Mouse (Mus musculus) cerebellum, adult 2 months (tissue): Measurements from ENCODE around the gene Trp53bp2.

ENCODE experiments used
- CTCF ChIP-seq: fragments of 200-500 bp; IDR thresholded peaks from 2 replicates; pipeline ENCODE4 v1.5.1; 2011; ENCODE audit warnings: low read depth, mild to moderate bottlenecking, control low read depth, low read length, moderate library complexity, borderline replicate concordance; ENCODE audit not compliant: insufficient read depth
- POLR2A ChIP-seq: fragments of 200-500 bp; IDR thresholded peaks from 2 replicates; pipeline ENCODE4 v1.6.1; 2011; ENCODE audit warnings: low read length, control low read depth, borderline replicate concordance; ENCODE audit not compliant: insufficient read depth

DNA sequence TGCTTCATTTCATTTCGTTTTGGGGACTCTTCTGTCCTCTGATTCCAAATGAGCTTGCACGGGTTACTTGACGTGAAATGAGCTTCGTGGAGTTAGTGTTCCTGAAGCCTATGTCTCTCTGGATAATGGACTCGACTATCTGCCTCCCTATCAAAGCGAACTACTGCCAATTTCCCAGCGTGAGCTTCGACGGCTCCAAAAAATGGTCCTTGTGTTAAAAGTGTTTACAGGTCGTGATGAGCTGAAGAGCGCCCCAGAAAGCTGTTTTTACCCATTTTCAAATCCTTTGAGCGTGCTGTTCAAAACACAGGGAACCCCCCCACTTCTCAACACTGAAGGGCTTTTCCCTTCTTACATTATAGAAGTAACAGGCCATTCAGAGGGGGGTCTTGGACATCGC is 729 bp upstream of the Trp53bp2 start:
- TF ChIP-seq CTCF (no peak), POLR2A (no peak)
